Mouse (Mus musculus) bone marrow, adult 2 months (tissue): ENCODE results near the gene Tab1.

Experiments used
- CTCF ChIP-seq: fragments of 200-500 bp; IDR thresholded peaks from 2 replicates; pipeline ENCODE4 v1.5.1; 2011; ENCODE audit warnings: low read length, control low read depth; ENCODE audit not compliant: control insufficient read depth, insufficient read depth
- POLR2A ChIP-seq: fragments of 200-500 bp; IDR thresholded peaks from 2 replicates; pipeline ENCODE4 v1.6.1; 2011; ENCODE audit warnings: low read depth, mild to moderate bottlenecking, control low read depth, low read length, borderline replicate concordance; ENCODE audit not compliant: control insufficient read depth

DNA sequence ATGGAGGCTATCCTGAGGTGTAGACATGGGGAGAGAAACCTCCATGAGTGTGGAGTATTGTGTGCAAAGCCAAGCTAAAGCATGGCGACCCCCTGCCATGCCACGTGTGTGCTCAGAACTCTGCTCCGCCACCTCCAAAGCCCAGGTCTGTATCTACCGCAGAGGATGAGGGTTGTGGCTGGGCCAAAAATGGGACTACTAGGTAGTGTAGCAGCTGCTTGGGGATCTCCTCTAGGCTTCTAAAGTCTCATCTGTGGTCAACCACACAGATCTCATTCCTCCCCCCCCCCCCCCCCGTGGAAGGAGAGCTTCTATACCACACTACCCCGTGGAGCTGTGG lies 59.3 kb downstream of the Tab1 start:
- TF ChIP-seq CTCF: no peak
- TF ChIP-seq POLR2A: no peak
